Mouse (Mus musculus) layer of hippocampus, postnatal 36 days (tissue): ENCODE results near the gene Irx3. TPM values are rescaled to one million over a fixed set of nuclear protein-coding genes. Genes with fewer than 3 reads are reported as not detected.

Experiments
- DNase-seq, 2 experiments: peaks; one replicate each; pipeline ENCODE4 v3.0.0; 2022
- total RNA-seq, 2 experiments: library from RNA; stranded (reverse); gene quantifications; 2 replicates each; pipeline ENCODE4 v1.2.3; 2021

Gene Irx3
- under 1 TPM; 0.23 to 0.25 TPM for total RNA-seq

DNA sequence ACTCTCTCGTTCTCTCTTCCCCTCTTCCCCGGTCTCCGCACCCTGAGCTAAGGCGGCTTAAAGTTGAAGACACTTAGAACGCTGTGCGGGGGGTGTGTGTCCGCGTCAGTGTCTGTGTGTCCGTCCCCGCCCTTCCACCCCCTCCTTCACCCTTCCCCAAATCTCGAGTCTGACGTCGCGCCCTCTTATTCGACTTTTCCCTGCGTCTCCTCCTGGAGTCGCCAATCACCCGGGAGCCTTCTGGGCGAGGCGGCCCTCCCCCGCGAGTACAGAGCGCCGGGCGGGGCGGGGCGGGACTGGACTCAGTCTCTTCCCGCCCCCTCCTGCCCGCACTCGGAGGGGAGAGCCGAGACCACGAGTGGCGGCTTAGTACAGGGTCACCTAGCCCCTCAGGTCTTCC lies at the start of gene Irx3:
Irx3 (minus strand) TSS at position 229 of the 400 bp plus-strand sequence.
- DNase-seq = no peak

GRCm38 (mm10) chr8:91851359-91851758 lies 49.5 kb upstream of the Irx3 start:
- no peak for DNase-seq

DNA sequence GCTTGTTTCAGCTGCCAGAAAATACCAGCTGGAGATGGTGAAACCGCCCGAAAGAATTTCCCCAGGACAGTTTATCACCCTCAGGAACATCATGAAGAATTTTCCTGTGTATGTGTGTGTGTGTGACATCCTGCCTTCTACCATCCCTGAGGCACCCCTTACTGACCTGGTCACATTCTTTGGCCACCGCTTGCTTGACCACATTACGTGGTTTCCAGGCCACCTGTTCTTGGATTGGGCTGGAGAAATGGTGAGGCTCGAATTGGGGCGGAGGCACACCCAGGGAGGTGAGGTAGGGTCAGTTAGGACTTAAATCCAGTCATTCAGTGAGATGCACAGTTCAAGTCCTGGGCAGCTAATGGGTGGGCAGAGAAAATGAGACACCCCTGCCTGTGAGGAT lies 48.1 kb upstream of the Irx3 start:
- no peak for DNase-seq

GRCm38 (mm10) chr8:91849529-91849928 lies 47.7 kb upstream of the Irx3 start:
- no peak for DNase-seq

GRCm38 (mm10) chr8:91845641-91846040 lies 43.8 kb upstream of the Irx3 start:
- peak in 1 of 2 experiments; percentile 10 for DNase-seq

DNA sequence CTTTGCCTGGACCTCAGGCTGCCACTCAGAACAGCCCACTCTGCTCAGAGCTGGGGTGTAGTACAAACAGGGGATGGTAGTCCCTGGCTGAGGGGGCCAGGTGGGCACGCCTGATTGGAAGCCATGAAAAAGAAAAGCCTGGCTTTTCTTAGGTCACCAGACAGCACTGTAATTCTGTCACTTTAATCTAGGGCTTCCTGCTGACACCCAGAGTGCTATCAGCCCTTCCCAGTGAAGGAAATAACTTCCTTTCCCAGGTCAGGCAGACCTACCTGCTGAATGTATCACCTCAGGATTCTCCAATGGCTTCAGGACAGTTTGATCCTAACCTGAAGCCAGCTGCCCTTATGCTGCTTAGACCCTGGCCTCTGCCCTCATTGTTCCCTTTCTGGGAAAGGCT lies 35.3 kb upstream of the Irx3 start:
- no peak for DNase-seq

DNA sequence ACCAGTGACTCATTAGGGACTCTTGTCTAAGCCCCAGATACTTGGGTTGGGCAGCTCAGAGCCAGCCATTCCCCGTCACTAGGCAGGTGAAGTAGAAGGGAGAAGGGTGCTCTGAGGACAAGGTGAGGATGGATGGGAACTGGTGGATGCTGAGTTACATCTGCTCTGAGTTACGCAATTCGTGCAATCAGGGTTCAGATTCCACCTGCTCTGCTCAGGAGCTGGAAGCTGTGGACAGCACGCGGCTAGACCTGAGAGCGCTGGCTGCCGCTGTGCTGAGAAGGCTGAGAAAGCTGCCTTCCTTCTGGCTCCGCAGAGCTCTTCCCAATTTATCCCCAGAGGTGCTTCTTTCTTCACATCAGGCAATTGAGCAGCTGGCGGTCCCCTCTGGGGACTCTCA lies 34.8 kb upstream of the Irx3 start:
- no peak for DNase-seq

DNA sequence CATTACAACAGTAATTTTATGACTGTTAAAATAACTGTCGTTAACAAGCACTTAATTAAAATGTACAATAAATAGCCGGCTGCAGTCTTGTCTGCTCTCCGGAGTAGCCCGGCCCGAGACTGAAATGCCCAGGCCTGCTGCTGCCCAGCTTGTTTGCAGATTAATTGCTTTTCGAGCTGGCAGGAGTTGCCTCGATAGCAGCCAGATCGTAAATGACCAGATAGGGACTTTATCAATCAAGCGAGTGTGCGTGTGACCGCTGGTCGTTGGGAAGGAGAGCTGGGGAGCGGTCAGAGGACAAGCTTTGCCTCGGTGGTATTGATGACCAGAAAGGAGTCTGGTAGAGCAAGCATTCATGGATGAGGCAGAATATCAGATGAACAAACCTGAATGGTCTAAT lies 25.8 kb upstream of the Irx3 start:
- no peak for DNase-seq

DNA sequence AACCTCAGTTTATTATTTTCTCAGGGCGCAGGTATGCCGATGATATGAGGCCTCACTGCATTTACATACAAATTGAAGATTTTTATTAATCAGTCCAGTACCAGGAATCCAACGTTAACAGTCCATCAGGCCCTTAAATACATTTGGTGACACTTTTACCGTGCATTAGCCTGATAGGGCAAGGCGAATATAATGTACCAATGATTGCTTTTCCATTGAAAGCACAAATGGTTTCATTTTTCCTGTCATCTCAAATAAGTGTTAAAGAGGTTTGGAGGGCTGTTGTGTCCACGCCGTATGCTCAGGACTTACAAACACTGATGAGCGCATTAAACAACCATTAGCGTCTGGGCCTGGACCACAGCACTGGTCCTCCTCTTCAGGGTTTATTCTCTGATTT lies 25.3 kb upstream of the Irx3 start:
- no peak for DNase-seq

- no peak for DNase-seq
These were observed 21.5 kb upstream of the Irx3 start for GRCm38 (mm10) chr8:91823357-91823756.

DNA sequence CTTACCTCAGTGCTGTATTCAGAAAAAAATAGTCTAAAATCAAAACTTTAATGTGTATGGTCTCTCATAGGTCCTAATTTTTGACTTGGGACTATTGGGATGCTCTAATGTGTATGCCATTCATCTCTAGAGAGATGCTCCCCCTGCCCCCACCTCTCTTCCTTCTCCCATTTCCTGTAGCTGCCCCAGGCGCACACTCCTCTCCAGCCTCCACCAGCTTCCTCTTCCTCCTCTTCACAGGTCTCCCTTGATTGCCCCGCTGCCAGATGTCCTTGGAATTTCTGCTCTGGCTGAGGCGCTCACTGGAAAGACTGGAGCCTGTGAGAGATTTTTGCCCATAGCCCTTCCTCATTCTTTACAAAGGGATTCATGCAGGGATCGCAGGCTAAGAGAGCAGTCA lies 20.9 kb upstream of the Irx3 start:
- no peak for DNase-seq

DNA sequence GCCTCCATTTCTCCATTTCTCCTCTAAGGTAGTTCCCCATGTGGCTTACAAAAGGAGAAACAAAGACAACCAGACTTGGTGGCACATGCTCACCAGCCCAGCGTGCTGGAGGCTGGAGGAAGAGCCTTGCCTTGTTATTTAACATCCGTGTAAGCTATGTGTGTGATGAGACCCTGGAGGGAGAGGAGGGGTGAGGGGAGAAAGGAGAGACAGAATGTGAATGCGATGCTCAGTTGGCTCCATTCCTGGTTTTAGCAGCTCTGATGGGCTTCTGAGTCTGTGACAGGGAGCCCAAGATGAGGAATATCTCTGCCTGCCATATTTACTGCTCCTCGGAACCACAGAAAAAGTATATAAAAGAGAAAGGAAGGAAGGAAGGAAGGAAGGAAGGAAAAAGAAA lies 20.1 kb upstream of the Irx3 start:
- DNase-seq = no peak

GRCm38 (mm10) chr8:91819778-91820177 lies 17.9 kb upstream of the Irx3 start:
- DNase-seq = no peak

DNA sequence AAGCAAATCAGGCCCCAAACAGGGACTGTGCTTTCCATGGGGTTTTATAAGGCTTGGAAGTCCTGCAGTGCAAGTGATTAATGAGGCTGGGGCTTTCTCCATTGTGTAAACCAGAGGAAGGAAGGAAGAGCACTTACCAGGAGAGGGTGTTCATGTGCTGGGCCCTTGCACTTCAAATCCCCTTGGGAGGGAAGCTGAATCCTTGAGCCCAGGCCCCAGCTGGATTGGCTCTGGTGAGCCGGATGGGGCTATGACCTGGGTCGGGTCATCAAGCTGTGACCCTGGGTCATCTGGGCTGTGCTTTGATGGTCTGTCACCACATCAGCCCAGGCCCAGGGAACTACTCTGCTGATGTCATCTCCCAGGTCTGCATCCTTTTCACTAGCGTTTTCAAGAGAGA lies 16.9 kb upstream of the Irx3 start:
- no peak for DNase-seq

GRCm38 (mm10) chr8:91814106-91814505 lies 12.2 kb upstream of the Irx3 start:
- no peak for DNase-seq

DNA sequence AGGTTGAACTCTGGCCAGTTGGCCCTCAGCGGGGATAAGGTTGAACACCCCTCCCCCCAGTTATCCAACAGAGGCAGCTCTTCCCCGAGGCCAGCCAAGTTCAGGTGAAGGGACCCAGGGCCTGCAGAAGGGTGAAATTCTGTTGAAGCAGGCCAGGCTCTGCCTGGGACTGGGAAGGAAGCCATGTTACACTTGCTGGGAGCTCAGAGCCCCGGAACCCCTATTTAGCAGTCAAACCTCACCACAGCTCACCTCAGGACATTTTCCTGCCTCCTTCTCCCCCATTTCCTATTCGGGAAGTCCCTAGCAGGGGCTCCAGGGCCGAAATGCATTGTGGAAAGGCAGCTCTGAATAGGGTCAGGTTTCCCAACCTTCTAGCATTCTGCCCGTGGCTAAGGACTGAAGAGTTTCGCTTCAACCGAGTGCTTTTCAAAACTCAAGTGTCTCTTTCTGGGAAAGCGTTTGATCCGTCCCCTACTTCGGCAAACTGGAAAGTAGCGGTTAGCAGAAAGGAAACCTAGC lies 4.9 kb upstream of the Irx3 start:
- DNase-seq = no peak

- DNase-seq = no peak
These were observed 4.3 kb upstream of the Irx3 start for GRCm38 (mm10) chr8:91806084-91806719.

DNA sequence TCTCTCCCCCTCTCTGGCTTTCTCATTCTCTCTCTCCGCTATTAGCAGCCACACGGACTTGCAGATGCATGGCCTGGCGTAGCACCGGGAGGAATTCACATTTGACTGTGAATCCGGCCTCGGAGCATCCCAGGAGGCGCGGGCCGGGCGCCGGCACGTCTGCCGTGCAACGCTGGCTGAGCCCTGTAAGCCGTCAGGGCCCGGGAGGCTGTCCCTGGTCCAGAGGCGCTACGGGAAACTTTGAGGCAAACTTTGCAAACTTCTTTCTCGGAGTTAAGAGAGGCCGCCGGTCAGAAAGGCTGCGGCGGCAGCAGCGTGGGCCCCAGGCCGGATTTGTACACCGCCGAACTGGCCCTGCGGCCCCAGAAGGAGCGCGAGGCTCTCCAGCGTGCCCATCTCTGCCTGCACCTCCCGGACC lies 3.4 kb upstream of the Irx3 start:
- peak in 1 of 2 experiments; percentile 7 for DNase-seq

DNA sequence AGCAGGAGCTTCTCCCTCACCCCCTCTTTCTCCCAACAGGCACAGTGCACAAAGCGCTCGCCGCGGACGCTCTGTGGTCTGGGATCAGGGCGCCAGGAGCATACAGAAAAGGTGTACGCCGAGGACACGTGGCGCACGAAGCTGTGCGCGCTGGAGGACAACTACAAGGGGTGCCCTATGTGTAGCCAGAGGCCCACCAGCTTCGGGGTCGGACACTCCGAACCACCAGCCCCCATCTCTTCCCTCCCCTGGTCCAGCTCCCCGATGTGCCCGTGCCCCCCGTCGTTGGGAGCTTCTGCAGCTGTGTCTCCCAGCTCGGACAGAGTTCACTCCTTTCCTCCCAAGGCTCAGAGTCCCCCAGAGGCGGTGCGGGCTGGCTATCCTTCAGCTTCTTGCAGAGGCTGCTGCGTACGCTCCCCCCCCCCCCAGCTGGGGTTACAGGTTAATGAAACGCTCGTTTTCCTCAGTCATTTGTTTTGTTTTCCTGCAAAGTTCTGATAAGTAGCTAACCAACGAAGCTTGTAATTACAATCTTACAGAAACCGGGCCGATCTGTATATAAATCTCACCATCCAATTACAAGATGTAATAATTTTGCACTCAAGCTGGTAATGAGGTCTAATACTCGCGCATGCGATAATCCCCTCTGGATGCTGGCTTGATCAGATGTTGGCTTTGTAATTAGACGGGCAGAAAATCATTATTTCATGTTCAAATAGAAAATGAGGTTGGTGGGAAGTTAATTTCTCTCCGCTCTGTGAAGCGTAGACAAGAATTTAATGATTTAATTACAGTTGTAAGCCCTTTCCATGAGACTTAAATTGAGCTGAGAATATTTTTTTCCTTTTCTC lies 2.8 kb upstream of the Irx3 start:
- no peak for DNase-seq

DNA sequence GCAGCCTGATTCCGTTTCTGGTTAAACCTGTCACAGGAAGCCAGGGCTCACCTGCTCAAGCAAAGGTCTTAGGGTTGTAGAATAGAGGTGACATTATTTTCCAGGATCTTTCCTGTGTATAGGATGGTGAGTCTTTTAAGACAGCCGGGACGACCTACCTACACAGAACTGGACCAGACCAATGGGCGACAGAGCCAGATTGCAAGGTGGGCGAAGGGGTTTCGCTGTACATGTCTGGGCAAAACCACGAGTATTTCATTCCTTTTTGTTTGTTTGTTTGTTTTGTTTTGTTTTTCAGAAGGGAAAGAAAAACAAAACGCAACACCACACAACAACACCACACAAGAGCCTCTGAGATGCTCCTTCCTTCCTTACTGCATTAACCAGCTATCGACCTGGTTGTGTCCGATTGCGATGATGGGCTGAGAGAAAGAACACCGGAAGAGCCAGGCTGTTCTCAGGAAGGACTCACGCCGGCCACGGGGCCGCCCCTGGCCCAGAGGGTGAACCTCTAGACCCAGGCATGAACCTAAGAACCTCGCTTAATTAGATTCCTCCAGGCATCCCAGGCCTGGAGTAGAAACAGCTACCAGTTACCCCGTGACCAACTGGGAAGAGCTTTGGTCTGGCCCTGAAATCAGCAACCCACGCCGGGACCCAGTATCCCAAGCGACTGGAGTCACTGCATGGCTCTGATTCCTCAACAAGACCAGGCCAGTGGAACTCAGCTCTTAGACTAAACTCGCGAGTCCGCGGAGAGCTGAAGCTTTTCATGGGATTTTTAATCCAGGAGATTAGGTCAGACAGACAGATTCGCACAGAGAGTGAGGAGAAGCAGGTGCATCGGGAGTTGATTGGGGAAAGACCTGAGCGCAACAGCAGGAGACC lies 1.9 kb upstream of the Irx3 start:
- DNase-seq = no peak

- no peak for DNase-seq
These were observed 795 bp upstream of the Irx3 start for GRCm38 (mm10) chr8:91802401-91803322.
